Mouse (Mus musculus): ENCODE data around the gene Blzf1.
A peak's percentile ranks its signal among the peaks of the same experiment; 100 is the strongest.

Blzf1 gene

GRCm38 (mm10) chr1:164307124-164307751 lies at the start of gene Blzf1:
TSS of gene Blzf1 (minus strand) at chr1:164307489.
- DNase-seq (ENCODE audit: low spot score), result peak; percentile 99

GRCm38 (mm10) chr1:164353443-164353842 lies 46.2 kb upstream of the Blzf1 start:
- DNase-seq (ENCODE audit: low spot score), result no peak

- peak; percentile 56 for DNase-seq (ENCODE audit: low spot score)
These were observed 34.9 kb upstream of the Blzf1 start for GRCm38 (mm10) chr1:164342161-164342560.

GRCm38 (mm10) chr1:164335846-164336245 lies 28.6 kb upstream of the Blzf1 start:
- DNase-seq (ENCODE audit: low spot score), result no peak

- no peak for DNase-seq (ENCODE audit: low spot score)
These were observed 28.1 kb upstream of the Blzf1 start for GRCm38 (mm10) chr1:164335435-164335834.

GRCm38 (mm10) chr1:164332559-164332958 lies 25.3 kb upstream of the Blzf1 start:
- no peak for DNase-seq (ENCODE audit: low spot score)

- no peak for DNase-seq (ENCODE audit: low spot score)
These were observed 20.5 kb upstream of the Blzf1 start for GRCm38 (mm10) chr1:164327764-164328163.

- DNase-seq (ENCODE audit: low spot score), result no peak
These were observed 19.4 kb upstream of the Blzf1 start for GRCm38 (mm10) chr1:164326600-164327155.

- no peak for DNase-seq (ENCODE audit: low spot score)
These were observed 17.6 kb upstream of the Blzf1 start for GRCm38 (mm10) chr1:164324878-164325277.

GRCm38 (mm10) chr1:164324221-164324620 lies 16.9 kb upstream of the Blzf1 start:
- no peak for DNase-seq (ENCODE audit: low spot score)

GRCm38 (mm10) chr1:164322987-164323650 lies 15.8 kb upstream of the Blzf1 start:
- DNase-seq (ENCODE audit: low spot score), result no peak

GRCm38 (mm10) chr1:164321408-164321807 lies 14.1 kb upstream of the Blzf1 start:
- DNase-seq (ENCODE audit: low spot score), result no peak

GRCm38 (mm10) chr1:164320731-164321130 lies 13.4 kb upstream of the Blzf1 start:
- no peak for DNase-seq (ENCODE audit: low spot score)

GRCm38 (mm10) chr1:164319542-164320140 lies 12.4 kb upstream of the Blzf1 start:
- no peak for DNase-seq (ENCODE audit: low spot score)

GRCm38 (mm10) chr1:164318474-164318873 lies 11.2 kb upstream of the Blzf1 start:
- DNase-seq (ENCODE audit: low spot score), result no peak

- no peak for DNase-seq (ENCODE audit: low spot score)
These were observed 10.0 kb upstream of the Blzf1 start for GRCm38 (mm10) chr1:164317261-164317660.

GRCm38 (mm10) chr1:164316697-164317096 lies 9.4 kb upstream of the Blzf1 start:
- DNase-seq (ENCODE audit: low spot score), result peak; percentile 88

GRCm38 (mm10) chr1:164315266-164315665 lies 8.0 kb upstream of the Blzf1 start:
- DNase-seq (ENCODE audit: low spot score), result peak; percentile 73

GRCm38 (mm10) chr1:164314085-164314484 lies 6.8 kb upstream of the Blzf1 start:
- no peak for DNase-seq (ENCODE audit: low spot score)

- DNase-seq (ENCODE audit: low spot score), result no peak
These were observed 633 bp upstream of the Blzf1 start for GRCm38 (mm10) chr1:164307922-164308321.

GRCm38 (mm10) chr1:164303821-164304220 lies 3.5 kb downstream of the Blzf1 start, which contains the start of gene Nme7:
TSS of gene Nme7 (plus strand) at chr1:164304121.
- no peak for DNase-seq (ENCODE audit: low spot score)

GRCm38 (mm10) chr1:164301949-164302348 lies 5.3 kb downstream of the Blzf1 start:
- DNase-seq (ENCODE audit: low spot score), result no peak

- no peak for DNase-seq (ENCODE audit: low spot score)
These were observed 10.8 kb downstream of the Blzf1 start for GRCm38 (mm10) chr1:164296473-164296872.
